Mouse (Mus musculus): Measurements from ENCODE around the gene Avil.

Gene Avil

GRCm38 (mm10) chr10:127018422-127018821, 17.9 kb downstream of the Avil start:
- no peak for DNase-seq (ENCODE audit: low read depth, low spot score)

- DNase-seq (ENCODE audit: low read depth, low spot score), result peak; percentile 94
Measured at GRCm38 (mm10) chr10:127030336-127031296, 30.1 kb downstream of the Avil start, which contains the start of gene Tsfm. Gene Tsfm (minus strand): TSS chr10:127030840.

DNA sequence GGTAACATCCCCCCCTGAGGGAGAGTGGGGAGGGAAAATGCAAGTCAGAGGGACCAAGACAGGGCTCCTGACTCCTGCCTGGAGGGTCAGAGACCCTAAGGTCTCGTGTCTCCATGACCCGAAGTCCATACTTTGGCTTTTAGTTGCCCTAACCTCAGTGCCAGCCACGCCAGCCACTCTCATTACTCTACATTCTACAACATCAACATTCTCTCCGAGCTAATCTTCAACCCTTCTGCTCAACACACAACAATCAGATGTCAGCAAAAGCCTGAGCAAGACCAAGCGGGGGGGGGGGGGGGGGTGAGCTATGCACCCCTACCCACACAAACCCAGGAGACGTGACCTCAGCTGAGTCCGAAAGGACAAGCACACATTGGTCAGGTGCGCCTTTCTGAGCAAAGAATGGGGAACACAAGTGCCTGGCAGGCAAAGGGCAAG, 32.8 kb downstream of the Avil start:
- no peak for DNase-seq (ENCODE audit: low read depth, low spot score)

GRCm38 (mm10) chr10:127036273-127036672, 35.8 kb downstream of the Avil start:
- DNase-seq (ENCODE audit: low read depth, low spot score), result no peak

DNA sequence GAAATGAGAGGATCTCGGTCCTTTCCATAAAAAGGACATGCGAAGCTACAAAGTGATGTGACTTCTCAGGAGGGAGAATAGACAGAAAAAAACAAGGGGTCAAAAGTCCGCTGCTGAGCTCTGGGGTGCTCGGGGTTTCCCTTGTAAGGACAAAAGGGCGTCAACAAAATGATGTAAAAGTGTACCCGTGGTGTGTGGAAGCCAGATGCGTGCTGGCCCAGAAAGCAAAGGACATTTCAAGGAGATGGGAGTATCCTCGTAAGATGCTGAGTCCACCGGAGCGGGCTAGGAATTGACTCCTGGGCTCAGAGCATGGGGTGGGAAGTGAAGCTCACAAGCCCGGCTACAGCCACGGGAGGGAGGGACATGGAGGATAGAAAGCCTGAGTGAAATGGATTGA, 37.1 kb downstream of the Avil start:
- no peak for DNase-seq (ENCODE audit: low read depth, low spot score)

DNA sequence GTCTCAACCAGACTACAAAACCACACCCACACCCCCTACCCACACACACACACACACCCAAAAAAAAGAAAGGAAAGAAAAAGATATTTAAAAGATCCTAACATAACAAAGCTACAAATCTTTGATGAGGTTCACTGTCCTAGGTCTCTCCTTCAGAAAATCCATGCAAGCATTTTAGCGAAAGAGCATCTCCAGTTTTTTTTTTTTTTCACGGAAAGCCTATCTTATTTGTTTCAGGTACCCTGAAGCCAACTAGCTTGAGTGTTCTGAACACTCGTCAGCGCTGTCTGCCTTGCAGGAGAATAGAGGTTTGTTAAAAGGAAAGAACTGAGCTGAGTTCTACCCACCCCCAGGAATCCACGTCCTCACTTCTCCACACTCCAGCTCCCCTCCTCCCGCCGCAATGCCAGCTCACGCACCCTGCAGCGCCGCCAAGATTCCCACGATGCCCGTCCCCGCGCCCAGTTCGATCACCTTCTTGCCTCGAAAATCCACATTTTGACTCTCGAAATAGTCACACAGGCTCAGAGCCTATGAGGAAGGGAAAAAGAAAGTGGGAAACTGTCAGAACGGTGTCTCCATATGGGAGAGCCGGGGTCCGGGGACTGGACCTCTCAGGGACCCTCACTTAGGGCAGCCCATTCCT, 40.2 kb downstream of the Avil start:
- DNase-seq (ENCODE audit: low read depth, low spot score), result no peak

GRCm38 (mm10) chr10:127041274-127041766, 40.8 kb downstream of the Avil start, which contains the start of the genes Mettl1 and Eef1akmt3:
Gene Mettl1 (plus strand): TSS chr10:127041414.
Gene Eef1akmt3 (minus strand): TSS chr10:127041513.
- no peak for DNase-seq (ENCODE audit: low read depth, low spot score)

- DNase-seq (ENCODE audit: low read depth, low spot score), result peak; percentile 94
Measured at GRCm38 (mm10) chr10:127041774-127042338, 41.3 kb downstream of the Avil start.

GRCm38 (mm10) chr10:127042468-127043115, 42.1 kb downstream of the Avil start:
- no peak for DNase-seq (ENCODE audit: low read depth, low spot score)

- DNase-seq (ENCODE audit: low read depth, low spot score), result no peak
Measured at GRCm38 (mm10) chr10:127043187-127043586, 42.7 kb downstream of the Avil start.

GRCm38 (mm10) chr10:127047954-127048353, 47.4 kb downstream of the Avil start, which contains the start of gene Cyp27b1:
Gene Cyp27b1 (plus strand): TSS chr10:127048250.
- DNase-seq (ENCODE audit: low read depth, low spot score), result no peak

DNA sequence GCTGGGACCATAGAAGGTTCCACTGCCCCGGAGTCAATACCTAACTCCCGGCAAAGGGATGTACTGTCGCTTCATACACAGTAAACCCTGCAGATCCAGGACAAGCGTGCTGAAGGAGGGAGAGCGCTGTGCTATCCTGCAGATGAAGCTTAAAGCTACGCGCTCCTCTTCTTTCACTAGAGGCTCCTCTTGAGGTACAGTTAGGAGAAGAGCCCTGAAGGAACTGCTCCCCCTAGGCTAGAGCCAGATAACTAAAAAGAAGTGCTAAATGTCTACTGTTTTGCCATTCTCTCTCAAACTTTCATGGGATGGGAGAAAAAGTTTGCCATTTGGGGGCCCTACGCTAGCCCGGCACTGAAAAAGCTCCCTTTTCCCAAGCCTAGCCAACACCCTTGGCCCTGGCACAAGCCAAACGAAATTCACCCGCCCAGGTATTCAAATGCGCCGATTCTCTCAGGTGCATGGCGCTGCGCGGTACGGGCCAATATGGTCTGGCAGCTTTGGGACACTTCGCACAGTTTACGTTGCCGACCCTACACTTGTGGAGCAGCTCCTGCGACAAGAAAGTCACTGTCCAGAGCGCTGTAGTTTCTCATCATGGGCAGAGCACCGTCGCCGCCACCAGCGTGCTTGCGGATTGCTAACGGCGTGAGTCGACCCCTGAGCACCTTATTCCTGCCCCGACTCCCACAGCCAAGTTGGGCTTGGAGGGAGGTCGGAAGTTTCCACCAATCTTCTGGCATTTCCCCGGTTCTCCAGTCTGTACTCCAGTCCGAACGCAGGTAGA, 48.3 kb downstream of the Avil start:
- no peak for DNase-seq (ENCODE audit: low read depth, low spot score)

DNA sequence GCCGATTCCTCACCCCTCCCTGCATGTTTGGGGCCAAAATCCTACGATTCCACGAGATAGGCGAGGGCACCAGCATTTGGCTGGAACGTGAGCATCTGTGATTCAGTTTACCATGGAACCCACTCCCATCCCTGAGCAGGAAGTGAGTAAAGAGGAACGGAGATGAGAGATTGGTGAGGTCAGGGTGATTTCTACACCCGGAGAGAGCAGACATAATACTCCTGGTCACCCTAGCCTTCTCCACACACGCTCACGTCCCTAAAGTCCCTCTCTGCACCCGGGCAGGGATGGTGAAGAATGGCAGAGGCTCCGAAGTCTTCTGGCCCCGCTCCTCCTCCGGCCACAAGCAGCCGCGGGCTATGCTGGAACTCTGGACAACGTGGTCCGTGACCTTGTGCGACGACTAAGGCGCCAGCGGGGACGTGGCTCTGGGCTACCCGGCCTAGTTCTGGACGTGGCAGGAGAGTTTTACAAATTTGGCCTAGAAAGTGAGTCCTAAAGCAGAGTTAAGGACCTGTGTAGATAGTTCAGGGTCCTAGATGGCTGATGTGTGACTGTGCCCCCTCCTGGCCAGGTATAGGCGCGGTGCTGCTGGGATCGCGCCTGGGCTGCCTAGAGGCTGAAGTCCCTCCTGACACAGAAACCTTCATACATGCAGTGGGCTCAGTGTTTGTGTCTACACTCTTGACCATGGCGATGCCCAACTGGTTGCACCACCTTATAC, 49.0 kb downstream of the Avil start:
- DNase-seq (ENCODE audit: low read depth, low spot score), result no peak

- no peak for DNase-seq (ENCODE audit: low read depth, low spot score)
Measured at GRCm38 (mm10) chr10:127050119-127050474, 49.6 kb downstream of the Avil start.

DNA sequence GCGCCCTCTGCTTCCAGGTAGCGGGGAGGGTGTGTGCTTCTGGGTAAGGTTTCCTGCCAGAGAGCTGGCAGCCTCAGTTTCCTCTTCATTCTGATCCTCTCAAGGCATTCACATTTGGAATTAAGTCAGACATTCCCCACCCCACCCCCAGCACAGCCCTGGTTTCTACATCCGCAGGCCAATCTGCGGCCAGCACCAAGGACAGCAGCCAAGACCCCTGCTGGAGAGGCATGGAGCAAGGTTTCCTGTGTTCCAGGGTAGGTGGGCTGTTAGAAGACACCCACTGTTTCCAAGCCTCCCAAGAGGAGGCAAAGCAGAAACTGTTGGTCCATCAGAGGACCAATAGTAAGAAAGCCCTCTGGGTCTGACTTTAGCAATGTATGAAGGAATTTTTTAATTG, 54.1 kb downstream of the Avil start:
- DNase-seq (ENCODE audit: low read depth, low spot score), result no peak

DNA sequence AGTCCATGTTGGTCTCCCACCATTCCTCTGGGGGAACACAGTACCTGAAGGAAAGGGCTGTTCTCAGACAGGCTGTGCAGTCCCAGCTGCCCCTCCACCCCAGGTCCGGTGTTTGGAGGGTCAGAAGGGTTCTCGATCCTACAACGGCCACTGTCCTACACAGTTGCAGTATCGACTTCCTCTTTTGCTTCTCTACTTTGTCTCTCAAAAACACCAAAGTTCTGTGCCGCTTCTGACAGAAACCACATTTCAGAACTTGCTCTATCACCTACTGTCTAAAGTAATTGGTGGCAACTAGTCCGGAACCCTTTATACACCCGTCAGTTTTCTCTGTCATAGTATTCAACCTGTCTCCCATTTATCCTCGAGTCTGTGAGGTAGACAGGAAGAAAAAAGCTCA, 54.9 kb downstream of the Avil start:
- no peak for DNase-seq (ENCODE audit: low read depth, low spot score)

DNA sequence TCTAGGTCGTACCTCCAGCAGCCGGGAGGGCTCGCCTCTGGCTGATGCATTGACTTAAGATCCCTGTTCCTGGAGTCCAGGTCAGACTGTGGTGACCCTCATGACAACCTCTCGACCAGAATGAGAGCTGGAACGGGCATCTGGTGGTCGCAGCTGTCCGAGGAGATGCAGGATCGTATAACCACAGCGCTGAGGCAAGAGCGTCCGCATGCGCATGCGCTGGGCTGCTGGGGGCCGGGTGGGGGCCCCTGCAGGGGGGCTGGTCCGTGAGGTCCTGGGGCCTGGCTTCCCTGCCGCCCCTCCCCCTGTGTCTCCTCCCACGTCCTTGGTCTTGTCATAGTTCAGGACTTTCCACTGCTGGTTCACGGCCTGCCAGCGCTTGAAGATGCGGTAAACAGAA, 56.0 kb downstream of the Avil start:
- DNase-seq (ENCODE audit: low read depth, low spot score), result no peak

DNA sequence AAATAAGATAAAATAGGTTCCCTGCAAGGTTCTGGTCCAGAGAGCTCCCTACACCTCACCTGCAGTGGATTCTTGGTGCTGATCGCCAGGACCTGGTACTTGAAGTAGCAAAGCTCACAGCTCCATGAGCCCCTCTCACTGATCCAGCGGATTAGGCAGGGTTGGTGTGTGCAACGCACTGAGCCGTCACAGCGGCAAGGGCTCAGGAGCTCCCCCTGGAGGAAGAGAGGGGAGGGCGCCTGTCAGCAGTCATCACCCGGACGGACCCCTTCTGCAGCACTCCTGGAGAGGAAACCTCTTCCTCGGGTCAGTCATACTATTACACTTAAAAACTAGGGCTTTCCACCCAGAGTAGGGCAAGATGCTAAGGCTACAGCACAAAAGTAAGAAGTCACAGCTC, 57.7 kb downstream of the Avil start:
- DNase-seq (ENCODE audit: low read depth, low spot score), result peak; percentile 88

- no peak for DNase-seq (ENCODE audit: low read depth, low spot score)
Measured at GRCm38 (mm10) chr10:127058708-127059107, 58.2 kb downstream of the Avil start.
